Mouse (Mus musculus) brain, embryonic 14.5 days (tissue): Measurements from ENCODE around the gene Kctd19.

Experiments
- CTCF ChIP-seq: fragments of 200-500 bp; IDR thresholded peaks from 2 replicates; pipeline ENCODE4 v1.5.1; 2012; ENCODE audit warnings: inconsistent platforms, mild to moderate bottlenecking, moderate library complexity, borderline replicate concordance; ENCODE audit not compliant: insufficient read depth, insufficient read length; ENCODE audit errors: extremely low read depth
- POLR2A ChIP-seq: fragments of 200-500 bp; IDR thresholded peaks from 2 replicates; pipeline ENCODE4 v1.6.1; 2012; ENCODE audit warnings: mild to moderate bottlenecking, inconsistent platforms, borderline replicate concordance; ENCODE audit not compliant: poor library complexity, insufficient read depth, insufficient read length, severe bottlenecking; ENCODE audit errors: extremely low read depth

DNA sequence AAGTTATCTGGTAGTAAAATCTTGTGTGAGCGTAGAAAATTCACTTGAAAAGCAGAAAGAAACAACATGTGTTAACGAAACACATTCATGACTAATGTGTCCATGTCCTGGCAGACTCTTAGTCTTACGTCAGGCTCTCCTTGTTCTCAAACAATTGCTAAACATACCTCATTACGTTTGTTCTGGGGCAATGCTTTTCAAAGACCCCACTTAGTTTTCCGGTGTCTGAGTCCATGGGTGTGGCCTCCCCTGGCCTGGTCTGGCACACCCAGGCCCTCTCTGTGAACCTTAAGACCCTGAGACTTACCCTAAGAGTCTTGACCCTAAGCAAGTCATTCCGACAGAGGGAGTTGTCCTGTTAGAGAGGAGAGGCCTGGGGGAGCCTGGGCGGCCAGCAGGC lies 19.4 kb downstream of the Kctd19 start:
- TF ChIP-seq CTCF (no peak), POLR2A (no peak)
